ENCODE assay signal across 11 mouse cellular contexts in the genomic region with DNA sequence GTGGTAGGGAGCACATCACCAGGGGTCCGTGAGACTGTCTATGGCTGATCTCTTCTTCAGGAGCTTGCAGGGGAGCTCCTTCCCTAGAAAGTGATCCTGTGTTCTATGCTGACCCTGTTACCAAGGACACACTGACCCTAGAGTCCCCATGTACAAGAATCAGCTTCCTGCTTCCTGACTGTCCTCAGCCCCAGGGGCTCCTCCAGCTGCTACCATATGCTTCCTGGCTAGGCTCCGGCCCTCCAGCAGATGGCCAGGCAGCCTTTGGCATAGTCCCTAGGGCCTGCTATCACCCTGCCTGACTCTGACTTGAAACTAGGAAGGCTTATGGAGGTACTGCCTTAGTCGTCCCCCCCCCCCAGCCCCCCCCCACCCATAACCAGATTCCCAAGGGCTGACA. TPM values are rescaled to one million over a fixed set of nuclear protein-coding genes. Genes with fewer than 3 reads are reported as not detected.
DNase-seq lines count a peak whose midpoint lies in the region; ATAC-seq and TF ChIP-seq lines count a peak whose summit lies in the region.
"Had no signal": no experiment of that assay in that cellular context is flagged by ENCODE, and none has a peak within 500 bp of the region (broad histone marks: within the 10 kb centered on the region; RNA-seq: fewer than 3 reads in every experiment).

No protein-coding gene starts in this region.

- no peak overlapping the region for H3K27ac ChIP-seq in hindbrain, embryonic 12.5 days
- H3K27ac ChIP-seq in lung, embryonic 14.5 days (ENCODE audit: low read depth) = peak overlapping the region; percentile 61; the same call in 1 of the 2 replicates
- H3K27ac ChIP-seq: liver, embryonic 13.5 days had no signal

- ATAC-seq in cerebellum, adult (ENCODE audit: insufficient number of reproducible peaks, low FRiP score, low TSS enrichment) = no peak
- peak; percentile 35; the same call in 1 of the 2 replicates for ATAC-seq in hindbrain, embryonic 12.5 days (ENCODE audit: low FRiP score)
- peak; percentile 81; the same call in 1 of the 2 replicates for ATAC-seq in lung, embryonic 14.5 days (ENCODE audit: insufficient read depth)

- no peaks in the 10 kb centered on the region for H3K36me3 ChIP-seq in hindbrain, embryonic 12.5 days
- H3K36me3 ChIP-seq in lung, embryonic 14.5 days (ENCODE audit: insufficient read depth) = no peaks in the 10 kb centered on the region
- H3K36me3 ChIP-seq: liver, embryonic 13.5 days had no signal

- no peak overlapping the region for H3K9ac ChIP-seq in hindbrain, embryonic 12.5 days
- no peak overlapping the region for H3K9ac ChIP-seq in lung, embryonic 14.5 days
- H3K9ac ChIP-seq: liver, embryonic 13.5 days had no signal

- no peaks in the 10 kb centered on the region for H3K9me3 ChIP-seq in hindbrain, embryonic 12.5 days (replicated peaks)
- H3K9me3 ChIP-seq in lung, embryonic 14.5 days (ENCODE audit: low read depth, low read length) = no peaks in the 10 kb centered on the region
- H3K9me3 ChIP-seq: liver, embryonic 13.5 days had no signal

- H3K4me1 ChIP-seq in hindbrain, embryonic 12.5 days = peaks cover 9% of the 10 kb centered on the region; the same call in 1 of the 2 replicates
- H3K4me1 ChIP-seq in lung, embryonic 14.5 days (ENCODE audit: insufficient read depth) = peaks cover 3% of the 10 kb centered on the region; the same call in 1 of the 2 replicates
- H3K4me1 ChIP-seq: liver, embryonic 13.5 days had no signal

- H3K27me3 ChIP-seq in hindbrain, embryonic 12.5 days = no peaks in the 10 kb centered on the region
- H3K27me3 ChIP-seq in lung, embryonic 14.5 days (ENCODE audit: insufficient read depth, low read length) = no peaks in the 10 kb centered on the region
- H3K27me3 ChIP-seq: liver, embryonic 13.5 days had no signal

- DNase-seq in cerebellum, adult 9-10 months = peak; percentile 58
- DNase-seq in cerebellum, postnatal 14 days = peak; percentile 42 to 48
- DNase-seq in lung, embryonic 14.5 days = peak; percentile 74
- DNase-seq in adipocyte (ENCODE audit: low spot score) = no peak
- DNase-seq in frontal cortex, postnatal 14 days (ENCODE audit: low spot score in 2 of 2) = no peak
- no peak for DNase-seq in spleen, adult 18-20 months
- DNase-seq: gastrocnemius, postnatal 36 days; liver, embryonic 13.5 days; right cerebral cortex, postnatal 14 days had no signal

- 52% methylated on average over 3 of the region's 3 CpGs for WGBS in hindbrain, embryonic 12.5 days
- WGBS in lung, embryonic 14.5 days = 39% methylated on average over 3 of the region's 3 CpGs

- peak; percentile 33 for TF ChIP-seq CTCF in lung, embryonic 14.5 days (IDR thresholded peaks at IDR 0.05; ENCODE audit: low read depth)

- no peak overlapping the region for H3K4me3 ChIP-seq in hindbrain, embryonic 12.5 days
- no peak overlapping the region for H3K4me3 ChIP-seq in lung, embryonic 14.5 days (ENCODE audit: low read depth, low read length)
- H3K4me3 ChIP-seq: liver, embryonic 13.5 days had no signal

- no peak overlapping the region for H3K4me2 ChIP-seq in hindbrain, embryonic 12.5 days (replicated peaks)
- H3K4me2 ChIP-seq in lung, embryonic 14.5 days = no peak overlapping the region
- H3K4me2 ChIP-seq: liver, embryonic 13.5 days had no signal

RNA-seq across cellular contexts. Expression of a gene that starts 24.0 kb away (rescaled TPM):
- polyA plus RNA-seq in hindbrain, embryonic 12.5 days (2016; fragmentation: Nextera tagmentation; extraction: Ambion mirVana) = 0.29 and 0.45 TPM in 2 replicates
- 0.32 and 0.99 TPM in 2 replicates for polyA plus RNA-seq in lung, embryonic 14.5 days (2014; fragmentation: Nextera tagmentation; extraction: Ambion mirVana)

RNA-seq across cellular contexts. Expression of a gene that starts 52.1 kb away (rescaled TPM):
- not detected in 2 replicates for polyA plus RNA-seq in hindbrain, embryonic 12.5 days (2016; fragmentation: Nextera tagmentation; extraction: Ambion mirVana)
- polyA plus RNA-seq in lung, embryonic 14.5 days (2014; fragmentation: Nextera tagmentation; extraction: Ambion mirVana) = not detected in 2 replicates
- polyA plus RNA-seq: liver, embryonic 13.5 days had no signal

Comparison
In these comparisons a context has a peak if more than half of its experiments do, and no peak if none do; other contexts are left out.
1. DNase-seq: peak in cerebellum, adult 9-10 months (single experiment), cerebellum, postnatal 14 days (2 of 2) and lung, embryonic 14.5 days (single experiment); none in adipocyte (single experiment), frontal cortex, postnatal 14 days (0 of 2) and spleen, adult 18-20 months (0 of 2).